Mouse (Mus musculus): ENCODE data around the gene Gm20388. TPM values are rescaled to one million over a fixed set of nuclear protein-coding genes. Genes with fewer than 3 reads are reported as not detected.

Gene Gm20388
- polyA plus RNA-seq, 1 experiment from 2014 or later: not detected

GRCm38 (mm10) chr8:124294425-124294824 lies 4383.8 kb downstream of the Gm20388 start:
- Histone ChIP-seq H3K9ac (no peak overlapping the region), H3K27ac (no peak overlapping the region), H3K4me3 (no peak overlapping the region), H3K9me3 (no peaks in the 10 kb centered on the region), H3K36me3 (no peaks in the 10 kb centered on the region), H3K4me1 (peaks cover 44% of the 10 kb centered on the region), H3K4me2 (peak overlapping the region; percentile 3; the same call in 1 of the 2 replicates), H3K27me3 (no peaks in the 10 kb centered on the region)
- no peak for ATAC-seq (ENCODE audit: insufficient number of reproducible peaks, insufficient read depth, low FRiP score, low TSS enrichment, low read depth)
- 61% methylated on average over 6 of the region's 6 CpGs for WGBS

- Histone ChIP-seq H3K27me3 (no peaks in the 10 kb centered on the region), H3K9me3 (no peaks in the 10 kb centered on the region), H3K36me3 (no peaks in the 10 kb centered on the region), H3K4me3 (no peak overlapping the region), H3K4me1 (peaks cover 44% of the 10 kb centered on the region), H3K9ac (no peak overlapping the region), H3K27ac (no peak overlapping the region), H3K4me2 (no peak overlapping the region)
- ATAC-seq (ENCODE audit: insufficient number of reproducible peaks, insufficient read depth, low FRiP score, low TSS enrichment, low read depth): no peak
- WGBS: 70% methylated on average over 10 of the region's 10 CpGs
These were observed 4384.3 kb downstream of the Gm20388 start for GRCm38 (mm10) chr8:124294900-124295299.

DNA sequence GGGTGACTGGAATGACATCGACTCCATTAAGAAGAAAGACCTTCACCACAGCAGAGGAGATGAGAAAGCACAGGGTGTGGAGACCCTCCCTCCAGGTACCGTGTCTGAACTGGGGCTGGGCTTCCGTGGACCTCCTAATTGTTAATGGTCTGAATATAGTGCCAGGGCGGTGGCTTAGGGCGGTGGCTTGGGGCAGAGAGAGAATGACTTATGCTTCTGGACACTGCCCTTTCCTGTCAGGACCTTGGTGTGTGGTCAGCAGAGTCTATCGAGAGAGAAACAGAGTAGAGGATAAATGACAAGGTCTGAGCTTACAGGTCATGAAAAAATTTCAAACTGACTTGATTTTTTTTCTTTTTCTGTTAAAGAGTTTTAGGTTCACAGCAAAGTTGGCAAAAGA lies 4384.7 kb downstream of the Gm20388 start:
- H3K27ac ChIP-seq: no peak overlapping the region
- H3K4me1 ChIP-seq: peaks cover 40% of the 10 kb centered on the region

GRCm38 (mm10) chr8:124301512-124301911 lies 4390.9 kb downstream of the Gm20388 start:
- H3K36me3 ChIP-seq: peaks cover 9% of the 10 kb centered on the region; the same call in 1 of the 2 replicates
- no peaks in the 10 kb centered on the region for H3K9me3 ChIP-seq
- no peaks in the 10 kb centered on the region for H3K27me3 ChIP-seq
- no peak overlapping the region for H3K4me2 ChIP-seq
- H3K4me3 ChIP-seq: no peak overlapping the region
- H3K4me1 ChIP-seq: peaks cover 19% of the 10 kb centered on the region
- WGBS: 84% methylated on average over 4 of the region's 4 CpGs
- H3K9ac ChIP-seq: no peak overlapping the region
- ATAC-seq (ENCODE audit: insufficient number of reproducible peaks, insufficient read depth, low FRiP score, low TSS enrichment, low read depth): no peak
- no peak overlapping the region for H3K27ac ChIP-seq

More for the DNA sequence above, 4384.7 kb downstream of the Gm20388 start:
- Histone ChIP-seq H3K9me3 (no peaks in the 10 kb centered on the region), H3K9ac (no peak overlapping the region), H3K27me3 (no peaks in the 10 kb centered on the region), H3K4me2 (no peak overlapping the region), H3K36me3 (no peaks in the 10 kb centered on the region), H3K4me3 (no peak overlapping the region)
- ATAC-seq (ENCODE audit: insufficient number of reproducible peaks, insufficient read depth, low FRiP score, low TSS enrichment, low read depth): no peak
- 93% methylated on average over 6 of the region's 6 CpGs for WGBS

DNA sequence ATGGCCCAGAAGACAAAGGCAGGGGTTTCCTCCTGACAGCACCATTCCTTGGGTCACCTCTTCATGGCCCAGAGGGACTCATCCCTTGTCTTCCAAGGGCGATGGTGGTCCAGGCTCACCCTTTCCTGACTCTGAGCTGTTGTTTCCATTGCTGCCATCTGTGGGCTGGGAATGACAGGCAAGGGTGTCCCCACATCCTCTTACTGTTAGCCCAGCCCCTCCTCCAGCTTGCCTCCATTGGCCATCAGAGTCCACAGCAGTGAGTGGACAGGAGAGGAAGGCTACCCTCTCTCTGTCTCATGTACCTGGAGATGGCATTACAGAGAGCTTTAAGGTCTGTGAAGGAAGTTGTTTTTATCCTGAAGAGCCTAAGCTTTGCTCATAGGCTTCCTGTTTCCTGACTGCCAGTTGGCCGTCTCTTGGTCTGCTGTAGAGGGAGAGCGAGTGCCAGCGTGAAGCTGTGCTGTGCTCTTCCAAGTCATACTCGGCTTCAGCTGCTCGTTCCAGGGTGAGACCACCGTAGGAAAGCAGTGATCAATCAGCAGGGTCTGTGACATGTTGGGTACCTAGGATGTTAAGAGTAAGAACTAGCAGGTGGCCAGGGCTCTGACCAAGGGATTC lies 4391.4 kb downstream of the Gm20388 start:
- Histone ChIP-seq H3K4me3 (no peak overlapping the region), H3K4me2 (no peak overlapping the region), H3K27me3 (no peaks in the 10 kb centered on the region), H3K36me3 (peaks cover 9% of the 10 kb centered on the region; the same call in 1 of the 2 replicates), H3K4me1 (peaks cover 24% of the 10 kb centered on the region), H3K9me3 (no peaks in the 10 kb centered on the region), H3K9ac (no peak overlapping the region), H3K27ac (no peak overlapping the region; the same call in 1 of the 2 replicates)
- no peak for ATAC-seq (ENCODE audit: insufficient number of reproducible peaks, insufficient read depth, low FRiP score, low TSS enrichment, low read depth)
- 91% methylated on average over 7 of the region's 7 CpGs for WGBS

- no peak overlapping the region for H3K4me2 ChIP-seq
- WGBS: 90% methylated on average over 15 of the region's 15 CpGs
- no peak overlapping the region for H3K4me3 ChIP-seq
- peaks cover 33% of the 10 kb centered on the region for H3K4me1 ChIP-seq
- no peak for ATAC-seq (ENCODE audit: insufficient number of reproducible peaks, insufficient read depth, low FRiP score, low TSS enrichment, low read depth)
- H3K9me3 ChIP-seq: no peaks in the 10 kb centered on the region
- no peak overlapping the region for H3K9ac ChIP-seq
- peaks cover 13% of the 10 kb centered on the region; the same call in 1 of the 2 replicates for H3K36me3 ChIP-seq
- no peak overlapping the region for H3K27ac ChIP-seq
- H3K27me3 ChIP-seq: no peaks in the 10 kb centered on the region
These were observed 4392.7 kb downstream of the Gm20388 start for GRCm38 (mm10) chr8:124303211-124303902.

DNA sequence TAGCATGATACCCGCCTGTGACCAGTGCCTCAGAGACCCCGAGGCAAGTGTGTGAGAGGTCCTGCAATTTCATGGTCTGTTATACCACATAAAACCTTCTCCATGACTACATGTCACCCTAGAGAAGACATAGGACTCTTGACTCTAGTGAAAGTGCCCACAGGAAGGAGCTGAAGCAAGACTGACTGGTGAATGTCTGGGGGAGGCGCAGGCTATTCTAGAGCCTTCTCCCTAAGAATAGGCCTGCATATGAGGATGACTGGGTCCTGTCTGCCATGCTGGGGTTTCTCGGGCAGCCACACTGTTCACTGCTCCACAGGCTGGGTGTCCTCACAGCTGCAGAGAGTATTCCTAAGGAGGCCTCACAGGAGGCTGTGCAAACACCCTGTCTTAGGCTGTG lies 4393.5 kb downstream of the Gm20388 start:
- WGBS: 75% methylated on average over 4 of the region's 4 CpGs
- no peak overlapping the region for H3K4me2 ChIP-seq
- H3K9ac ChIP-seq: no peak overlapping the region
- H3K36me3 ChIP-seq: peaks cover 16% of the 10 kb centered on the region; the same call in 1 of the 2 replicates
- no peaks in the 10 kb centered on the region for H3K9me3 ChIP-seq
- ATAC-seq (ENCODE audit: insufficient number of reproducible peaks, insufficient read depth, low FRiP score, low TSS enrichment, low read depth): no peak
- no peaks in the 10 kb centered on the region for H3K27me3 ChIP-seq
- peaks cover 33% of the 10 kb centered on the region for H3K4me1 ChIP-seq
- no peak overlapping the region for H3K4me3 ChIP-seq
- H3K27ac ChIP-seq: no peak overlapping the region

- Histone ChIP-seq H3K9me3 (no peaks in the 10 kb centered on the region), H3K27me3 (no peaks in the 10 kb centered on the region), H3K4me2 (peak overlapping the region; percentile 7; the same call in 1 of the 2 replicates), H3K36me3 (peaks cover 16% of the 10 kb centered on the region; the same call in 1 of the 2 replicates), H3K4me1 (peaks cover 24% of the 10 kb centered on the region), H3K27ac (peak overlapping the region; percentile 80), H3K9ac (no peak overlapping the region), H3K4me3 (no peak overlapping the region)
- no peak for ATAC-seq (ENCODE audit: insufficient number of reproducible peaks, insufficient read depth, low FRiP score, low TSS enrichment, low read depth)
- 36% methylated on average over 7 of the region's 7 CpGs for WGBS
These were observed 4395.9 kb downstream of the Gm20388 start for GRCm38 (mm10) chr8:124306574-124306973.

- H3K4me2 ChIP-seq: no peak overlapping the region
- H3K27ac ChIP-seq: no peak overlapping the region
- WGBS: 89% methylated on average over 10 of the region's 10 CpGs
- H3K36me3 ChIP-seq: peaks cover 16% of the 10 kb centered on the region; the same call in 1 of the 2 replicates
- H3K9ac ChIP-seq: no peak overlapping the region
- no peak overlapping the region for H3K4me3 ChIP-seq
- peaks cover 24% of the 10 kb centered on the region for H3K4me1 ChIP-seq
- no peaks in the 10 kb centered on the region for H3K27me3 ChIP-seq
- no peaks in the 10 kb centered on the region for H3K9me3 ChIP-seq
- no peak for ATAC-seq (ENCODE audit: insufficient number of reproducible peaks, insufficient read depth, low FRiP score, low TSS enrichment, low read depth)
These were observed 4397.1 kb downstream of the Gm20388 start for GRCm38 (mm10) chr8:124307700-124308099.

DNA sequence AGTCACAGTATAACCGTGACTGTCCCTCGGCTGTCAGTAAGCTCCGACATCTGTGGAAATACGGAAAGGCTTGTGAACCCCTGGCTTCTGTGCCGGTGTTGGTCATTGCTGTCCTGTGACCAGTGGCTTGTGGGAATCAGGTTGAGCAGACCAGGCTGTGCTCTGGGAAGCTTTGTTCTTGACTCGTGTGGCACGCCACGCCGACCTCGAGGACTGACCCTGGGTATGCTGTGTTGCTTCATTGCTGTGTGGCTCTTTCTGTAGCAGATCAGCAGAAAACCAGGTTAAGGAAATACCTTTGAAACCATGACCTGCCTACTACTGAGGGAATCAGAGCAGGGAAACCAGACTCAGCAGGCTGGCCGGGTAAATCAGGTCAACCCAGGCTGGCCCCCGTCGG lies 4399.9 kb downstream of the Gm20388 start:
- Histone ChIP-seq H3K4me2 (no peak overlapping the region), H3K27ac (no peak overlapping the region), H3K27me3 (no peaks in the 10 kb centered on the region), H3K9me3 (no peaks in the 10 kb centered on the region), H3K9ac (no peak overlapping the region), H3K4me1 (peaks cover 34% of the 10 kb centered on the region), H3K4me3 (no peak overlapping the region), H3K36me3 (peaks cover 11% of the 10 kb centered on the region; the same call in 1 of the 2 replicates)
- 88% methylated on average over 13 of the region's 13 CpGs for WGBS
- no peak for ATAC-seq (ENCODE audit: insufficient number of reproducible peaks, insufficient read depth, low FRiP score, low TSS enrichment, low read depth)

GRCm38 (mm10) chr8:124311111-124311510 lies 4400.5 kb downstream of the Gm20388 start:
- H3K9ac ChIP-seq: no peak overlapping the region
- peaks cover 6% of the 10 kb centered on the region; the same call in 1 of the 2 replicates for H3K36me3 ChIP-seq
- no peak overlapping the region for H3K4me2 ChIP-seq
- H3K27ac ChIP-seq: no peak overlapping the region
- no peaks in the 10 kb centered on the region for H3K9me3 ChIP-seq
- no peak overlapping the region for H3K4me3 ChIP-seq
- 84% methylated on average over 6 of the region's 6 CpGs for WGBS
- no peak for ATAC-seq (ENCODE audit: insufficient number of reproducible peaks, insufficient read depth, low FRiP score, low TSS enrichment, low read depth)
- peaks cover 31% of the 10 kb centered on the region for H3K4me1 ChIP-seq
- H3K27me3 ChIP-seq: no peaks in the 10 kb centered on the region

- no peaks in the 10 kb centered on the region for H3K27me3 ChIP-seq
- peaks cover 6% of the 10 kb centered on the region; the same call in 1 of the 2 replicates for H3K36me3 ChIP-seq
- no peak overlapping the region for H3K4me2 ChIP-seq
- ATAC-seq (ENCODE audit: insufficient number of reproducible peaks, insufficient read depth, low FRiP score, low TSS enrichment, low read depth): no peak
- no peak overlapping the region for H3K27ac ChIP-seq
- no peak overlapping the region for H3K9ac ChIP-seq
- H3K4me1 ChIP-seq: peaks cover 31% of the 10 kb centered on the region
- 89% methylated on average over 17 of the region's 17 CpGs for WGBS
- no peaks in the 10 kb centered on the region for H3K9me3 ChIP-seq
- H3K4me3 ChIP-seq: no peak overlapping the region
These were observed 4401.1 kb downstream of the Gm20388 start for GRCm38 (mm10) chr8:124311723-124312122.
